Mouse (Mus musculus) testis, adult 2 months (tissue): ENCODE measurements around the gene Agap2. TPM values are rescaled to one million over a fixed set of nuclear protein-coding genes. Genes with fewer than 3 reads are reported as not detected.

Experiments
- H3K27ac ChIP-seq: fragments of 200-500 bp; 2 replicates; pipeline ENCODE4 v1.5.1; 2012; ENCODE audit warnings: low read depth, low read length; ENCODE audit not compliant: control insufficient read depth, insufficient read depth
- H3K27me3 ChIP-seq: fragments of 200-500 bp; 2 replicates; pipeline ENCODE4 v1.6.1; 2012; ENCODE audit warnings: mild to moderate bottlenecking, low read length, moderate library complexity; ENCODE audit not compliant: control insufficient read depth, insufficient read depth
- H3K36me3 ChIP-seq: fragments of 200-500 bp; 2 replicates; pipeline ENCODE4 v1.6.1; 2012; ENCODE audit warnings: mild to moderate bottlenecking, low read length; ENCODE audit not compliant: control insufficient read depth, insufficient read depth
- H3K4me1 ChIP-seq: fragments of 200-500 bp; 2 replicates; pipeline ENCODE4 v1.6.1; 2012; ENCODE audit warnings: low read length; ENCODE audit not compliant: control insufficient read depth, insufficient read depth
- H3K4me3 ChIP-seq: fragments of 200-500 bp; 2 replicates; pipeline ENCODE4 v1.5.1; 2012; ENCODE audit warnings: low read depth, mild to moderate bottlenecking, low read length, moderate library complexity, mixed read lengths; ENCODE audit not compliant: control insufficient read depth
- CTCF ChIP-seq: fragments of 200-500 bp; IDR thresholded peaks from 2 replicates; pipeline ENCODE4 v1.5.1; 2012; ENCODE audit warnings: low read depth, mild to moderate bottlenecking, inconsistent platforms, low read length, moderate library complexity; ENCODE audit not compliant: control insufficient read depth, insufficient read depth, insufficient replicate concordance
- POLR2A ChIP-seq: fragments of 200-500 bp; IDR thresholded peaks from 2 replicates; pipeline ENCODE4 v1.6.1; 2012; ENCODE audit warnings: low read depth, mild to moderate bottlenecking, inconsistent platforms, low read length, moderate library complexity; ENCODE audit not compliant: control insufficient read depth
- polyA plus RNA-seq: library from polyadenylated mRNA; depleted of rRNA; stranded (reverse); fragments of >200 nt; gene quantifications from 2 replicates; pipeline ENCODE4 v1.2.3, GENCODE M21; 2012

Agap2 gene
- polyA plus RNA-seq, 1 experiment: 0.53 TPM

GRCm38 (mm10) chr10:127054646-127055045, 20.4 kb upstream of the Agap2 start:
- H3K36me3 ChIP-seq: no peaks in the 10 kb centered on the region
- H3K27me3 ChIP-seq: no peaks in the 10 kb centered on the region
- peaks cover 8% of the 10 kb centered on the region for H3K4me1 ChIP-seq
- no peak overlapping the region for H3K27ac ChIP-seq
- TF ChIP-seq POLR2A (no peak), CTCF (no peak)
- no peak overlapping the region for H3K4me3 ChIP-seq

DNA sequence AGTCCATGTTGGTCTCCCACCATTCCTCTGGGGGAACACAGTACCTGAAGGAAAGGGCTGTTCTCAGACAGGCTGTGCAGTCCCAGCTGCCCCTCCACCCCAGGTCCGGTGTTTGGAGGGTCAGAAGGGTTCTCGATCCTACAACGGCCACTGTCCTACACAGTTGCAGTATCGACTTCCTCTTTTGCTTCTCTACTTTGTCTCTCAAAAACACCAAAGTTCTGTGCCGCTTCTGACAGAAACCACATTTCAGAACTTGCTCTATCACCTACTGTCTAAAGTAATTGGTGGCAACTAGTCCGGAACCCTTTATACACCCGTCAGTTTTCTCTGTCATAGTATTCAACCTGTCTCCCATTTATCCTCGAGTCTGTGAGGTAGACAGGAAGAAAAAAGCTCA, 19.7 kb upstream of the Agap2 start:
- no peak for TF ChIP-seq CTCF
- Histone ChIP-seq H3K4me3 (no peak overlapping the region), H3K27ac (no peak overlapping the region), H3K36me3 (no peaks in the 10 kb centered on the region), H3K27me3 (no peaks in the 10 kb centered on the region), H3K4me1 (peaks cover 8% of the 10 kb centered on the region)

DNA sequence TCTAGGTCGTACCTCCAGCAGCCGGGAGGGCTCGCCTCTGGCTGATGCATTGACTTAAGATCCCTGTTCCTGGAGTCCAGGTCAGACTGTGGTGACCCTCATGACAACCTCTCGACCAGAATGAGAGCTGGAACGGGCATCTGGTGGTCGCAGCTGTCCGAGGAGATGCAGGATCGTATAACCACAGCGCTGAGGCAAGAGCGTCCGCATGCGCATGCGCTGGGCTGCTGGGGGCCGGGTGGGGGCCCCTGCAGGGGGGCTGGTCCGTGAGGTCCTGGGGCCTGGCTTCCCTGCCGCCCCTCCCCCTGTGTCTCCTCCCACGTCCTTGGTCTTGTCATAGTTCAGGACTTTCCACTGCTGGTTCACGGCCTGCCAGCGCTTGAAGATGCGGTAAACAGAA, 18.6 kb upstream of the Agap2 start:
- no peaks in the 10 kb centered on the region for H3K27me3 ChIP-seq
- peaks cover 10% of the 10 kb centered on the region for H3K4me1 ChIP-seq
- H3K36me3 ChIP-seq: no peaks in the 10 kb centered on the region
- TF ChIP-seq CTCF: no peak
- no peak for TF ChIP-seq POLR2A
- no peak overlapping the region for H3K27ac ChIP-seq
- no peak overlapping the region for H3K4me3 ChIP-seq

- H3K27ac ChIP-seq: no peak overlapping the region
- no peaks in the 10 kb centered on the region for H3K36me3 ChIP-seq
- H3K4me3 ChIP-seq: no peak overlapping the region
- peaks cover 12% of the 10 kb centered on the region for H3K4me1 ChIP-seq
- H3K27me3 ChIP-seq: no peaks in the 10 kb centered on the region
- TF ChIP-seq POLR2A: no peak
- TF ChIP-seq CTCF: peak; percentile 94; the same call in 1 of the 2 replicates
These were observed 16.9 kb upstream of the Agap2 start for GRCm38 (mm10) chr10:127058161-127058560.

DNA sequence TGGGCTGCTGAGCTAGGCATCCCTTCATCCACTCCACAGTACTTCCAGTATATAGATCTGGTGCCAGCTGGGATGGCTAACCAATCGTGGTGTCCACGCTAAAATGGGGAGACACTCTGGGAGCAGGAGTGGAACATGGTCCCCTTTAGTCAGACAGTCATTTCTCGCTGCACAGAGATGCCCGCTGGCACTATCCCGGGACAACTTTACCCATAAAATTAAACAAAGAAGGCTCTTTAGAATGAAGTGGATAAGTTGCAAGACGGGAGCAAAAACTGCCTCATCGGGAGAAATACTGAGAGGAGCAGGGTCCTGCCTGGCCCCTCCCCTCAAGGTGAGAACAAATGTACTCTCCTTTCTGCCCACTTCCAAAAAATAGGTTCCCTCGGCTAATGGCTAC, 16.4 kb upstream of the Agap2 start:
- Histone ChIP-seq H3K4me3 (no peak overlapping the region), H3K27ac (no peak overlapping the region), H3K36me3 (no peaks in the 10 kb centered on the region), H3K27me3 (no peaks in the 10 kb centered on the region), H3K4me1 (peaks cover 12% of the 10 kb centered on the region)
- TF ChIP-seq POLR2A (no peak), CTCF (no peak)

GRCm38 (mm10) chr10:127059174-127059967, 15.7 kb upstream of the Agap2 start:
- Histone ChIP-seq H3K36me3 (no peaks in the 10 kb centered on the region), H3K4me1 (peaks cover 19% of the 10 kb centered on the region), H3K27me3 (no peaks in the 10 kb centered on the region), H3K4me3 (peak overlapping the region; percentile 78), H3K27ac (no peak overlapping the region)
- TF ChIP-seq POLR2A (no peak), CTCF (no peak)

GRCm38 (mm10) chr10:127059968-127060916, 14.8 kb upstream of the Agap2 start, which contains the start of gene March9:
TSS of gene March9 (minus strand) at chr10:127060184.
- H3K4me1 ChIP-seq: peaks cover 25% of the 10 kb centered on the region
- no peaks in the 10 kb centered on the region for H3K27me3 ChIP-seq
- H3K36me3 ChIP-seq: no peaks in the 10 kb centered on the region
- H3K27ac ChIP-seq: no peak within 1 kb of the TSS
- H3K4me3 ChIP-seq: peak within 1 kb of the TSS; percentile 78
- TF ChIP-seq POLR2A: no peak
- TF ChIP-seq CTCF: no peak
